Mouse (Mus musculus) stomach, embryonic 16.5 days (tissue): ENCODE results near the gene Itpkb. TPM values are rescaled to one million over a fixed set of nuclear protein-coding genes. Genes with fewer than 3 reads are reported as not detected.

Experiments
- ATAC-seq: fragments of 200-750 bp; cut with Nextera tagmentation; 2 replicates; pipeline ENCODE4 v1.8.0; 2017; ENCODE audit warnings: moderate number of reproducible peaks, moderate TSS enrichment; ENCODE audit not compliant: insufficient read depth, low FRiP score
- H3K27ac ChIP-seq: fragments of 300-500 bp; sonication (generic); 2 replicates; pipeline ENCODE4 v1.5.1; 2014; ENCODE audit warnings: low read length
- H3K27me3 ChIP-seq: fragments of 300-500 bp; sonication (generic); 2 replicates; pipeline ENCODE4 v1.6.1; 2014; ENCODE audit warnings: low read length, control low read depth, mixed read lengths; ENCODE audit not compliant: control insufficient read depth, insufficient read depth
- H3K36me3 ChIP-seq: fragments of 300-500 bp; sonication (generic); 2 replicates; pipeline ENCODE4 v1.6.1; 2014; ENCODE audit warnings: low read length; ENCODE audit not compliant: control insufficient read depth, insufficient read depth
- H3K4me1 ChIP-seq: fragments of 300-500 bp; sonication (generic); 2 replicates; pipeline ENCODE4 v1.6.1; 2014; ENCODE audit warnings: low read length, control low read depth, mixed read lengths; ENCODE audit not compliant: control insufficient read depth, insufficient read depth
- H3K4me2 ChIP-seq: fragments of 300-500 bp; sonication (generic); 2 replicates; pipeline ENCODE4 v1.6.1; 2014; ENCODE audit warnings: low read depth, low read length, mixed read lengths
- H3K4me3 ChIP-seq: fragments of 300-500 bp; sonication (generic); replicated peaks from 2 replicates; pipeline ENCODE4 v1.5.1; 2014; ENCODE audit warnings: mild to moderate bottlenecking, low read length
- H3K9ac ChIP-seq: fragments of 300-500 bp; sonication (generic); 2 replicates; pipeline ENCODE4 v1.6.1; 2014; ENCODE audit warnings: low read length
- H3K9me3 ChIP-seq: fragments of 300-500 bp; sonication (generic); replicated peaks from 2 replicates; pipeline ENCODE4 v1.6.1; 2016; ENCODE audit warnings: low read length, control low read depth; ENCODE audit not compliant: control insufficient read depth
- WGBS: fragments of 180-500 bp; shearing (Covaris S2); extraction: QIAGEN DNeasy Blood & Tissue Kit; methylation state at CpG from one replicate; pipeline ENCODE4 v1.1.7; 2014; 5-methylcytosine and 5-hydroxymethylcytosine counted together
- polyA plus RNA-seq: library from polyadenylated mRNA; unstranded; fragments of >200 nt; fragmentation: Nextera tagmentation; extraction: Ambion mirVana; gene quantifications from 2 replicates; pipeline ENCODE4 v1.2.1, GENCODE M21; 2015

The Itpkb gene
- polyA plus RNA-seq, 1 experiment from 2014 or later: 7.2 TPM

DNA sequence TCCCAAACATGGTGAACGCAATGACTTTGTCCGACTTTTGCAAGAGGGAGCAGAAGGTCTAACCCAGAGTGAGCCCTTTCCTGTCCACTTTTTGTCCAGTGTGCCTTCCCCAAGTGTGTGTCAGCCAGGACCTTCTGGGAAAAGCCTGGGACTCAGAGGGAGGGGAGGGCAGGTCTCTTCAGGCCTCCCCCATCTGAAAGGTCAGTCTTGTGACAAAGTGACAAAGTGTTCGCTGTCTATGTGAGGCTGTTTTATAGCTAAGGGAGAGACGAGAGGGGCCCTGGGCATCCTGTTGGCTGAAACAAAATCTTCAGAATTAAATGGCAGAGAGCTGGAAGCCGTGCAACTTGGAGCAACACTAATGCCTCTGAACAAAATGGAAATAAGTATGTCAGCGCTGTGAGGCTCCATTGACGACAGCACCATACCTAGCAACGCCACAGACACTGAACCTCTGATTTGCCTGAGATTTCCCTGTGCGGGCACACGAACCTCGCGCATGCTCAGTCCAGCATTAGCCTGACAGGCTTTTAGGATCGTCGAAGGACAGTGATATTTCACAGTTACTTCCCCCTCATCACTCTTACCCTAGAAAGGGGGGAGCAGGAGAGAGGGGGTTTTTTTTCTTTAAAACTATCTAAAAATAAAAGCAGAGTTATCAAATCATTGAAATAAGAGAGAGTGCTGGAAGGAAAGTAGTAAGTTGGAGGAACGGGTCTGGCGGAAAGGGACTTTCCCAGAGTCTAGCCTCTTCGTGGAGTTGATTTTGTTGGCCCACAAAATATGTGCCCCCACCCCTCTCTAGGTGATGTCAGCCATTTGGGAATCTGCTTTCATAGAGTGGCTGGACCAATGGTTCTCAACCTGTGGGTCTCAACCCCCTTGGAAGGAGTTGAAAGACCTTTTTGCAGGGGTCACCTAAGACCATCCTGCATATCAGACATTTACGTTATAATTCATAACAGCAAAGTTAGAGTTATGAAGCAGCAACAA is 77.7 kb downstream of the Itpkb start:
- Histone ChIP-seq H3K9ac (no peak overlapping the region), H3K27me3 (no peaks in the 10 kb centered on the region), H3K36me3 (no peaks in the 10 kb centered on the region), H3K4me2 (peak overlapping the region; percentile 48; the same call in 1 of the 2 replicates), H3K4me3 (no peak overlapping the region), H3K4me1 (peaks cover 62% of the 10 kb centered on the region), H3K9me3 (no peaks in the 10 kb centered on the region), H3K27ac (peak overlapping the region; percentile 86)
- ATAC-seq: no peak
- WGBS: 63% methylated on average over 18 of the region's 18 CpGs

DNA sequence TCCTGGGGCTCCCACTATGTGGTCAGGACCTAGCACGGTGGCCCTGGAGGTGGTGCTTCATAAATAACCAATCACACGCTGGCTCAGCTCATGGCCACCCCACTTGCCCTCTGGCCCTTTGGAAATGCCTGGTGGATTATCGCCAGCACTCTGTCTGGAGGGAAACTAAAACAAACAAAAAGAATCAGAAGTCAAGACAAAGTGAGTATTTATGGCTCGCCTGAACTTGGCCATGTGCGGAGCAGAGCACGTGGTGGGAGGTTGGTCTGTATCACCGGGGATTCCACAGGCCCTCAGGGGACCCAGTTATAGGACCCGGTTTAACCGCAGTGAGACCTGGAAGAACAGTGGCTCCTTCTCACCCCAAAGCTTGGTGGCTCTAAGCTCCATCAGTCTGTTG is 78.5 kb downstream of the Itpkb start:
- Histone ChIP-seq H3K27me3 (no peaks in the 10 kb centered on the region), H3K36me3 (no peaks in the 10 kb centered on the region), H3K9ac (no peak overlapping the region), H3K4me1 (peaks cover 54% of the 10 kb centered on the region), H3K4me3 (no peak overlapping the region), H3K9me3 (no peaks in the 10 kb centered on the region), H3K27ac (0 out of 2 replicates have a peak overlapping the region, but pooled peaks have one; percentile 7), H3K4me2 (no peak overlapping the region)
- no peak; the same call in 1 of the 2 replicates for ATAC-seq
- 29% methylated on average over 9 of the region's 9 CpGs for WGBS

DNA sequence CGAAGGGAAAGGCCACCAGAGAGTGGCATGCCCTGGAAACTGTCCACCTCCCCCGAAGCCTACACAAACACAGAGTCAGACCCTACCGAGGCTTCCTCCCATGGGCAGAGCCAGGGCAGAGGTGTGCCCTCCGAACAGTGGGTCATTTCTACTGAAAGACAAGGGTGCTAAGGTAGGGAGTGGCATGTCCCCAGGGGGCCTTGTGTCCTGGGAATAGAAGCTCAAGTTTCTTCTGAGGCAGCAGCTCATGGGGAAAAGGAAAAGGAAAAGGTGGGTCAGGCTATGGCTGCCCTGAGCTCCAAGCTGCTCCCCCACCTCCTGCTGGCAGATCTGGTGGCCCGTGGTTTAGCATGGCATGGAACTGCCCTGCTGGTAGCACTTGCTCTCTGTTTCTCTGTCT is 79.5 kb downstream of the Itpkb start:
- WGBS: 66% methylated on average over 5 of the region's 5 CpGs
- ATAC-seq: no peak
- Histone ChIP-seq H3K27ac (no peak overlapping the region), H3K4me2 (no peak overlapping the region), H3K36me3 (no peaks in the 10 kb centered on the region), H3K27me3 (no peaks in the 10 kb centered on the region), H3K4me1 (peaks cover 45% of the 10 kb centered on the region), H3K9me3 (no peaks in the 10 kb centered on the region), H3K4me3 (no peak overlapping the region), H3K9ac (no peak overlapping the region)

DNA sequence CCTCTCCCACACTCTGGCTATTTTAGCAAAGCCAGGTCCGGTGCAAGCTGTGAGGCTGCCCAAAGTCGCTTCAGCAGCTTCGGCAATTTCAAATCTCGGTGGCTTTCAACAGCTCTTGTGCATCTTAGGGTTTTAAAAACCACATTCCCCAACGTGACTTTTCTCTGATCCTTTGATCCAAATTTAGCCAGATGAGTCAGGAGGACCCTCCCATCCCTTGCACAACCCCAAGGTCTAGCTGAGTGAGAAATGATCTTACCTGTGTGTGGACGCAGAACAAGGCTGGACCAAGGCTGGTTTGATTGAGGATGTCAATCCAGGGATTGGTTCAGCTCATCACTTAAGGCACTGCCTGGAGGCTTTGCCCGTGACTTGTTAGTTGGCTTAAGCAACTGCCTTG is 80.0 kb downstream of the Itpkb start:
- 63% methylated on average over 7 of the region's 7 CpGs for WGBS
- Histone ChIP-seq H3K27ac (no peak overlapping the region), H3K4me3 (no peak overlapping the region), H3K36me3 (no peaks in the 10 kb centered on the region), H3K27me3 (no peaks in the 10 kb centered on the region), H3K4me2 (no peak overlapping the region), H3K9ac (no peak overlapping the region), H3K9me3 (no peaks in the 10 kb centered on the region), H3K4me1 (peaks cover 41% of the 10 kb centered on the region)
- no peak for ATAC-seq

DNA sequence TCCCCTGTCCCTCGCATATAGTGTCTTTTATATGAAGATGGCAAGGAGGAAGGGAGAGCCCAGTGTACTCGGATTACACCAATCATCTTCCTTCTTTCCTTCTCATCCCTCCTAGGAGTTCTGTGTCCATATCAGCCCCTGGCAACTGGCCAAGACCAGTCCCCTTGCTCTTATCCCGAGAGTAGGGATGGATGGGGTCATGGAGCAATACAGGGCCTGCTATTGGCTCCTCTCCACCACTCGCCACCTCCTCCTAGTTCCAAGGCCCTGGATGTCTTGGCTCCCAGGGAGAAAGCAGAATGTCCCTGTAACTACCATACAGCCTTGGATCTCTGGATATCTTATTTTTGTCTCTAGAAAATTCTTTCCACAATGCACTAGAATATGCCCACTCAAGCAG is 84.8 kb downstream of the Itpkb start:
- Histone ChIP-seq H3K27ac (no peak overlapping the region), H3K36me3 (no peaks in the 10 kb centered on the region; the same call in 1 of the 2 replicates), H3K4me2 (no peak overlapping the region), H3K27me3 (no peaks in the 10 kb centered on the region), H3K9ac (no peak overlapping the region), H3K4me3 (no peak overlapping the region), H3K9me3 (no peaks in the 10 kb centered on the region), H3K4me1 (peaks cover under 1% of the 10 kb centered on the region; the same call in 1 of the 2 replicates)
- no peak for ATAC-seq
- 43% methylated on average over 4 of the region's 4 CpGs for WGBS

DNA sequence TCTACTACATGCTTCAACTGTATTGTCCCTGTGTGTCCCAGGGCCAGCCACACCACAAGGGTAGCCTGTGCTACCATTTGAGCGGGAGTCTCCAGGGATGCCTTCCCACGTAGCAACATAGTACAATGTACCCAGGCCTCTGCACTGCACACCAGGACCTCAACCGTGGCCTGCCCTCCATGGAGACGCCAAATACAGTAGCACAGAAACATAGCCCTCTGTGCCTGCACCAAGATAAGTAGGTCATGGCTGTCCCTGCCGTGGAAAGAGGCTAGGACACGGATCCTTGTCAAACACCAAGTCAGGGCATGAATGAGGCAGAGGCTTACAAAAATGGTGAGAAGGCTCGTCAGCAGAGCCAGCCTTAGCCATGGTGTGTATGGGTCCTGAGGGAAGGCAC is 85.6 kb downstream of the Itpkb start:
- H3K4me1 ChIP-seq: no peaks in the 10 kb centered on the region; the same call in 1 of the 2 replicates
- H3K9me3 ChIP-seq: no peaks in the 10 kb centered on the region
- no peak for ATAC-seq
- H3K27ac ChIP-seq: no peak overlapping the region
- no peak overlapping the region for H3K4me2 ChIP-seq
- no peak overlapping the region for H3K4me3 ChIP-seq
- H3K9ac ChIP-seq: no peak overlapping the region
- H3K36me3 ChIP-seq: no peaks in the 10 kb centered on the region; the same call in 1 of the 2 replicates
- 87% methylated on average over 7 of the region's 7 CpGs for WGBS
- no peaks in the 10 kb centered on the region for H3K27me3 ChIP-seq

DNA sequence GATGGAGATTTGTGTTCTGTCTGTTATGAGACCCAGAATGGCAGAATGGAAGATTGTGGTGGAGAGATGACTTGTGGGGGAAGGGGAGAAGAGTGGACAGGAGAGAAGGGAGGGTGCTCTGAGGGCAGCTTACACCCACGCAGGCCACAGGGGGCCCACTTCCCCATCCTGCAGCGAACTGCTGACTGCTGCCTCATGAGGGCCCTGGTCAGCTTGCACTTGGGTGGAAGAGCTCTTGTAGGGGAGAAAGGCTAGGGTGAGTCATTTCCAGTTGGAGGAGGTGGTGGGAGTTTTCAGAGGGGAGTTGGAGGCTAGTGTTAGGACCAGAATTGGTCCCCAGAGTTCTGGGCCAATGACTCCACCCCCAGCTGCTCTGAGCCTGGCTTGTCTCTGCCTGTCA is 86.8 kb downstream of the Itpkb start:
- H3K27me3 ChIP-seq: no peaks in the 10 kb centered on the region
- H3K4me1 ChIP-seq: peaks cover 6% of the 10 kb centered on the region
- no peak overlapping the region for H3K27ac ChIP-seq
- no peaks in the 10 kb centered on the region; the same call in 1 of the 2 replicates for H3K36me3 ChIP-seq
- H3K4me2 ChIP-seq: no peak overlapping the region
- H3K4me3 ChIP-seq: no peak overlapping the region
- ATAC-seq: no peak
- 48% methylated on average over 2 of the region's 2 CpGs for WGBS
- H3K9me3 ChIP-seq: no peaks in the 10 kb centered on the region
- no peak overlapping the region for H3K9ac ChIP-seq

DNA sequence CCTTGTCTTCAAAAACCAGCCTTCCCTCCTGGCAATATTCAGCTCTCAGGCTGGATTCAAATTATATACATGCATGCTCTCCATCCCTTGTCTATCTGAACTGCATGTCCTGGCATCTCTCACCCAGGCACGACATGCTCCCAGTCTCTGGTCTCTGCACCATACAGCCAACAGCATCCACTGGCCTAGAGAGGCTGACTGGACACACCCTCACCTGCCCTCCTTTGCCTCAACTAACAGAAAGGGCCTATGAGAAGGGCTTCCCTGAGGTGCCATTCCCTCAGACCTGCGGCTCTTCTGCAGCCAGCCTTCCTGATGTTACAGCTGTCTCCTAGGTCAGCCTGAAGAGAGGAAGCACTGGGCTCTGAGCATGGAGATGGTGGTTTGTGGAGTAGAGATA is 88.8 kb downstream of the Itpkb start:
- Histone ChIP-seq H3K4me3 (no peak overlapping the region), H3K36me3 (no peaks in the 10 kb centered on the region; the same call in 1 of the 2 replicates), H3K27me3 (no peaks in the 10 kb centered on the region), H3K27ac (no peak overlapping the region), H3K4me2 (no peak overlapping the region), H3K9me3 (no peaks in the 10 kb centered on the region), H3K4me1 (peaks cover 12% of the 10 kb centered on the region), H3K9ac (no peak overlapping the region)
- 77% methylated on average over 2 of the region's 2 CpGs for WGBS
- no peak for ATAC-seq

DNA sequence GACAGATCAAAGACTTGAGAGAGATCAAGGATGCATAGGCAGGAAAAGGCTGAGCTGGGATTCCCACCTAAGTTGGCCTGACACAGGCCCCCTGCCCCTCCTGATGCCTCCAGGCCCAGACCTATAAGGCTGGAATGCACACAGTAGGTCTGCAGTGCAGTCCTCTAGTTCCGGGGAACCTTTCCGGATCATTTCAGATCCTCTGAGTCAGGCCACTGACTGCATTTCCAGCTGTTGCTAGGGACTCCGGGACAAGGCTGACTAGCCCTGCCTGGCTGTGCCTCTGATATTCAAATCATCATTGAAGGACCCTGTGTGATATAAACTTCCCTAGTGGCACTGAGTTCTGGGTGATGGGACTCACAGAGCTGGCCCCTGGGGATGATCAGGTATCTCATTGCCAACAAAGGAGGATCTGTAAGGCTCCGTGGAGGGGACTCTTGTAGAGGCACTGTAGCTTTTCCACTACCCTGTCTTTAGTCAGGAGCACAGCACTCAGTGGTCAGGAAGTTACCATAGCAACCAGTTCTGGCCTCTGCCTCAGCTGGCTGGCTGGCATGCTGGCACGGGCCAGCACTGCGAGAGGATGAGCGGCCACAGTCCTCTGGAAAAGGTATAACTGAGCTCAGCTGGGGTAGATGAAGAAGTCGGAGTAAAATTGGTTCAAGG is 90.3 kb downstream of the Itpkb start:
- Histone ChIP-seq H3K4me2 (no peak overlapping the region), H3K9ac (no peak overlapping the region), H3K27me3 (no peaks in the 10 kb centered on the region), H3K4me3 (no peak overlapping the region), H3K9me3 (no peaks in the 10 kb centered on the region), H3K27ac (no peak overlapping the region), H3K36me3 (no peaks in the 10 kb centered on the region; the same call in 1 of the 2 replicates), H3K4me1 (peaks cover 12% of the 10 kb centered on the region)
- ATAC-seq: no peak
- WGBS: 68% methylated on average over 8 of the region's 8 CpGs
